Mouse (Mus musculus) liver, embryonic 14.5 days (tissue): Measurements from ENCODE around the gene Pank1. TPM values are rescaled to one million over a fixed set of nuclear protein-coding genes. Genes with fewer than 3 reads are reported as not detected.

Source experiments
- ATAC-seq: fragments of 200-750 bp; cut with Nextera tagmentation; 2 replicates; pipeline ENCODE4 v1.8.0; 2017; ENCODE audit warnings: moderate number of reproducible peaks, mild to moderate bottlenecking, moderate library complexity; ENCODE audit not compliant: insufficient read depth
- DNase-seq, 3 experiments: peaks; one replicate each; pipeline ENCODE4 v3.0.0-alpha.2; 2012 to 2013; ENCODE audit warnings: low read depth in 3 of 3, low spot score in 3 of 3
- H3K27ac ChIP-seq: fragments of 300-500 bp; sonication (generic); 2 replicates; pipeline ENCODE4 v1.5.1; 2014; ENCODE audit warnings: moderate library complexity, mild to moderate bottlenecking, control low read depth, inconsistent platforms
- H3K27me3 ChIP-seq: fragments of 300-500 bp; sonication (generic); 2 replicates; pipeline ENCODE4 v1.6.1; 2014; ENCODE audit warnings: mild to moderate bottlenecking, low read length, moderate library complexity; ENCODE audit not compliant: control insufficient read depth, insufficient read depth
- H3K36me3 ChIP-seq: fragments of 300-500 bp; sonication (generic); replicated peaks from 2 replicates; pipeline ENCODE4 v1.6.1; 2014; ENCODE audit warnings: low read depth; ENCODE audit not compliant: control insufficient read depth, insufficient read depth
- H3K4me1 ChIP-seq, 2 experiments: fragments of 200-500 bp in 1 of 2; fragments of 300-500 bp in 1 of 2; sonication (generic) in 1 of 2; replicated peaks; 2 replicates each; pipeline ENCODE4 v1.6.1; 2012 to 2014; ENCODE audit warnings: antibody characterized with exemption in 1 of 2, inconsistent platforms in 1 of 2, low read length in 1 of 2; ENCODE audit not compliant: control insufficient read depth in 2 of 2, insufficient read depth in 2 of 2
- H3K4me2 ChIP-seq: fragments of 300-500 bp; sonication (generic); 2 replicates; pipeline ENCODE4 v1.6.1; 2014; ENCODE audit warnings: low read depth, mild to moderate bottlenecking, control low read depth, moderate library complexity
- H3K4me3 ChIP-seq, 2 experiments: fragments of 200-500 bp in 1 of 2; fragments of 300-500 bp in 1 of 2; sonication (generic) in 1 of 2; 2 replicates each; pipeline ENCODE4 v1.5.1; 2012 to 2014; ENCODE audit warnings: low read depth in 2 of 2, low read length in 2 of 2, mild to moderate bottlenecking in 2 of 2, control low read depth in 1 of 2, inconsistent platforms in 1 of 2, moderate library complexity in 1 of 2; ENCODE audit not compliant: insufficient read depth in 1 of 2
- H3K9ac ChIP-seq: fragments of 300-500 bp; sonication (generic); replicated peaks from 2 replicates; pipeline ENCODE4 v1.6.1; 2014; ENCODE audit warnings: mild to moderate bottlenecking, control low read depth, moderate library complexity
- H3K9me3 ChIP-seq: fragments of 300-500 bp; sonication (generic); 2 replicates; pipeline ENCODE4 v1.6.1; 2016; ENCODE audit warnings: low read length, mixed read lengths; ENCODE audit not compliant: control insufficient read depth
- CTCF ChIP-seq: IDR thresholded peaks from 2 replicates; pipeline ENCODE4 v1.5.1; 2016; ENCODE audit warnings: antibody characterized with exemption, low read depth, control low read depth
- EP300 ChIP-seq: IDR thresholded peaks from 2 replicates; pipeline ENCODE4 v1.6.1; 2016; ENCODE audit warnings: antibody characterized with exemption, low read depth
- WGBS: fragments of 180-500 bp; shearing (Covaris S2); extraction: QIAGEN DNeasy Blood & Tissue Kit; methylation state at CpG from one replicate; pipeline ENCODE4 v1.1.7; 2014; ENCODE audit not compliant: insufficient replicate concordance; 5-methylcytosine and 5-hydroxymethylcytosine counted together
- polyA plus RNA-seq, 2 experiments: library from polyadenylated mRNA; depleted of rRNA in 1 of 2; stranded (reverse) in 1 of 2; unstranded in 1 of 2; fragments of >200 nt; fragmentation: Nextera tagmentation in 1 of 2; extraction: Ambion mirVana in 1 of 2; gene quantifications; 2 replicates each; pipeline versions ENCODE4 v1.2.1 to v1.2.3; 2012 to 2014

Pank1 gene
- polyA plus RNA-seq, 2 experiments, result 2.5 to 6.7 TPM

GRCm38 (mm10) chr19:34845331-34845730 lies 33.9 kb downstream of the Pank1 start:
- Histone ChIP-seq H3K4me2 (no peak overlapping the region), H3K9me3 (no peaks in the 10 kb centered on the region), H3K4me3 (no peak overlapping the region), H3K36me3 (no peaks in the 10 kb centered on the region), H3K9ac (no peak overlapping the region), H3K4me1 (peaks cover 10 to 49% of the 10 kb centered on the region in 2 experiments), H3K27me3 (no peaks in the 10 kb centered on the region), H3K27ac (no peak overlapping the region)
- no peak for ATAC-seq
- no peak for TF ChIP-seq EP300
- DNase-seq, result no peak
- WGBS, result 62% methylated on average over 7 of the region's 8 CpGs

- TF ChIP-seq EP300 (peak; percentile 63), CTCF (no peak)
- DNase-seq (peak in 2 of 3 experiments; percentile 25 to 34), ATAC-seq (peak; percentile 68)
- H3K36me3 ChIP-seq, result no peaks in the 10 kb centered on the region; the same call in 1 of the 2 replicates
- H3K27me3 ChIP-seq, result no peaks in the 10 kb centered on the region
- H3K27ac ChIP-seq, result no peak overlapping the region
- no peak overlapping the region for H3K4me3 ChIP-seq
- peak overlapping the region; percentile 34 for H3K4me2 ChIP-seq
- H3K9ac ChIP-seq, result no peak overlapping the region
- peaks cover 10 to 49% of the 10 kb centered on the region in 2 experiments for H3K4me1 ChIP-seq
- WGBS, result 13% methylated on average over 5 of the region's 5 CpGs
- no peaks in the 10 kb centered on the region for H3K9me3 ChIP-seq
Measured at GRCm38 (mm10) chr19:34844760-34845159, 34.5 kb downstream of the Pank1 start.

- DNase-seq (no peak), ATAC-seq (no peak)
- H3K36me3 ChIP-seq, result no peaks in the 10 kb centered on the region; the same call in 1 of the 2 replicates
- peaks cover 10 to 49% of the 10 kb centered on the region in 2 experiments for H3K4me1 ChIP-seq
- TF ChIP-seq CTCF (no peak), EP300 (no peak)
- no peak overlapping the region; the same call in 1 of the 2 replicates for H3K27ac ChIP-seq
- no peak overlapping the region for H3K9ac ChIP-seq
- H3K4me3 ChIP-seq, result no peak overlapping the region
- H3K4me2 ChIP-seq, result peak overlapping the region; percentile 34
- H3K9me3 ChIP-seq, result no peaks in the 10 kb centered on the region
- no peaks in the 10 kb centered on the region for H3K27me3 ChIP-seq
- WGBS, result 17% methylated on average over 9 of the region's 9 CpGs
Measured at GRCm38 (mm10) chr19:34844047-34844446, 35.2 kb downstream of the Pank1 start.

- no peak overlapping the region for H3K4me3 ChIP-seq
- H3K27me3 ChIP-seq, result no peaks in the 10 kb centered on the region
- ATAC-seq, result no peak
- DNase-seq, result no peak
- TF ChIP-seq EP300, result no peak
- TF ChIP-seq CTCF, result no peak
- no peak overlapping the region for H3K9ac ChIP-seq
- H3K9me3 ChIP-seq, result no peaks in the 10 kb centered on the region
- H3K36me3 ChIP-seq, result no peaks in the 10 kb centered on the region; the same call in 1 of the 2 replicates
- H3K4me1 ChIP-seq, result peaks cover 4 to 37% of the 10 kb centered on the region in 2 experiments
- no peak overlapping the region for H3K27ac ChIP-seq
- H3K4me2 ChIP-seq, result no peak overlapping the region
- WGBS, result 17% methylated on average over 9 of the region's 9 CpGs
Measured at GRCm38 (mm10) chr19:34841719-34842506, 37.3 kb downstream of the Pank1 start.

- Histone ChIP-seq H3K4me3 (no peak overlapping the region), H3K4me1 (peaks cover 0 to 9% of the 10 kb centered on the region in 2 experiments; a peak in 3 of 4 replicates), H3K27me3 (no peaks in the 10 kb centered on the region), H3K9me3 (no peaks in the 10 kb centered on the region), H3K9ac (no peak overlapping the region), H3K27ac (no peak overlapping the region), H3K36me3 (no peaks in the 10 kb centered on the region; the same call in 1 of the 2 replicates), H3K4me2 (no peak overlapping the region)
- no peak for ATAC-seq
- TF ChIP-seq EP300, result no peak
- no peak for TF ChIP-seq CTCF
- WGBS, result 84% methylated on average over 9 of the region's 9 CpGs
- no peak for DNase-seq
Measured at GRCm38 (mm10) chr19:34838624-34839023, 40.6 kb downstream of the Pank1 start.
